Mouse (Mus musculus): ENCODE measurements around the gene Tnpo1.
"Not testable (repeated sequence)": the region's sequence is repeated elsewhere in the genome, so short reads cannot be mapped to it uniquely, and the experiment has no call there.

Gene Tnpo1

DNA sequence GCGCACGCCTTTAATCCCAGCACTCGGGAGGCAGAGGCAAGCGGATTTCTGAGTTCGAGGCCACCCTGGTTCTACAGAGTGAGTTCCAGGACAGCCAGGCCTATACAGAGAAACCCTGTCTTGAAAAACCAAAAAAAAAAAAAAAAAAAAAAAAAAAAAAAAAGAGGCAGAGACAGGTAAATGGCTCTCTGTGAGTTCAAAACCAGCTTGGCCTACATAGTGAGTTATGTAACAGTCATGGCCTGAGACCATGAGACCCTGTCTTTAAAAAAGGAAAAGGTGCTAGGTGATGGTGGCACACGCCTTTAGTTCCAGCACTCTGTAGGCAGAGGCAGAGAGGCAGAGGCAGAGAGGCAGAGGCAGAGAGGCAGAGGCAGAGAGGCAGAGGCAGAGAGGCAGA lies 97.2 kb downstream of the Tnpo1 start:
- in situ Hi-C loops (cut with MboI; ENCODE audit: low sequenced_read_pairs): not testable (repeated sequence)

DNA sequence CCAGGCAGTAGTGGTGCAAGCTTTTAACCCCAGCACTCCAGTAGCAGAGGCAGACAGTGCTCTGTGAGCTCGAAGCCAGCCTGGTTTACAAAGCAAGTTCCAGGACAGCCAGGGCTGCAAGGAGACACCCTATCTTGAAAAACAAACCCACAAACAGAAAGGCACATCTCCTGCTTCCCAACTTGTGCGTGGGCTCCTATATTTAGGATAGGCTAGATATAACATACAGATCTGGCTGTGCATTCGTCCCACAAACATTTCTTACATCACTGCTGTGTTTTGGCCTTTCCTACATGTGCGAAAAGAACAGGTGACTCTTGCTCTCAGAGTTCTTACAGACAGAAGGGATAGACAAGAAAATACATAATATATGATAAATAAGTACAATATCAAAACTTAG lies 100.6 kb downstream of the Tnpo1 start:
- in situ Hi-C loops (cut with MboI; ENCODE audit: low sequenced_read_pairs): no loop called here

- in situ Hi-C loops (cut with MboI; ENCODE audit: low sequenced_read_pairs): no loop called here
These were observed 107.1 kb downstream of the Tnpo1 start for GRCm38 (mm10) chr13:98819094-98819493.

DNA sequence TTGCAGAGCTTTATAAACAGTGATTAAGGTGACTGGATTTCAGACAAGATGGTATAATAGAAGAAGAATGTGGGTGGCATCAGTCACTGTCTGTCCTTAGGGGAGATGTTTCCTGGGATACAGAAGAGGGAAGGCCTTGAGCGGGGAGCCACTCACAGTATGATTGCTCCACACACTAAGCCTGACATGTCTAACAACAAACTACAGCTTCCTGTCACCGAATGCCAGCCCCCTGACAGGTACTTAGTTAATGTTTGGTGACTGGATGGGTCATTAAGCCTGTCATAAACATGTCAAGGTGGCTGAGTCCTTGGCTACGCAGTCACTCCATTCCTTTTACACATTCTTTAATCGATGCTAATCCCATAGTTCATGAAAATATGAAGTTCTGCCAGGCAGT lies 108.0 kb downstream of the Tnpo1 start:
- in situ Hi-C loops (cut with MboI; ENCODE audit: low sequenced_read_pairs): no loop called here

GRCm38 (mm10) chr13:98817766-98818165 lies 108.4 kb downstream of the Tnpo1 start:
- in situ Hi-C loops (cut with MboI; ENCODE audit: low sequenced_read_pairs): no loop called here

- in situ Hi-C loops (cut with MboI; ENCODE audit: low sequenced_read_pairs): not testable (repeated sequence)
These were observed 109.1 kb downstream of the Tnpo1 start for GRCm38 (mm10) chr13:98816981-98817660.

GRCm38 (mm10) chr13:98816571-98816970 lies 109.6 kb downstream of the Tnpo1 start:
- in situ Hi-C loops (cut with MboI; ENCODE audit: low sequenced_read_pairs): no loop called here

- in situ Hi-C loops (cut with MboI; ENCODE audit: low sequenced_read_pairs): no loop called here
These were observed 110.9 kb downstream of the Tnpo1 start, which contains the start of gene Fcho2 for GRCm38 (mm10) chr13:98815147-98815785. Gene Fcho2 (minus strand): TSS chr13:98815449.

DNA sequence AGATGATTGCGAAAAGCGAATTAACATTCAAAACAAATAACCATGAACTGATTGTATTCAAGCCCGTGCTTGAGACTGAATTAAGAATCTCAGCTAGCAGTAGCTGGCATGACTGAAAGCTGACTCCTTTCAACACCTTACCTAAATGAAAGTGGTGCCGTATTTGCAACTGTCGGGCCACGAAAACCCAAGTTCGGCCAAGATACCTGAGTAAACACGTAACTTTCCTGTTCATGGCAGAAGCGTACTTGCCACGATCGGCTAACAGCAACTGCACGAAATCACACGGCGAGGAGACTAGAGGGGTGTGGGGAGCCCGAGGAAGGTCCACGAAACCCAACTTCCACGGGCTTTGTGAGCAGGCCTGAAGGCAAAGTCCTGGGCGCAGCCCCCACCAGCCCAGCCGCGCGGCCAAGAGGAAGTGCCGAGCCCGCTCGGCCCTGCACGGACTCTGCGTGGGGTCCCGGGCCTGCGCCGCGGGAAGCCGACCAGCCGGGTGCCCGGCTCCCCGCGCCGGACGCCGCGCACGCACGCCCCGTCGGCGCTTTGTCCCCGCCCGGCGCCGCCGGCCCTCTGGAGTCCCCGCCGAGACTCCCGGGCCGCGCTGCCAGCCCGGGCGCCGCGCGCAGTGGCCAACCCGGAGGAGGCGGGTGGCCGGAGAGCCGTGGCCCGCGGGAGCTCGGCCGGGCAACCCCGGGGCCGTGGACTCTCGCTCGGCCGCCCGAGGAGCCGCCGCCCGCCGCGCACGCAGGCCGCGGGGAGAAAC lies 111.7 kb downstream of the Tnpo1 start:
- in situ Hi-C loops (cut with MboI; ENCODE audit: low sequenced_read_pairs): no loop called here

- in situ Hi-C loops (cut with MboI; ENCODE audit: low sequenced_read_pairs): no loop called here
These were observed 112.4 kb downstream of the Tnpo1 start for GRCm38 (mm10) chr13:98813596-98814274.

GRCm38 (mm10) chr13:98813167-98813566 lies 113.0 kb downstream of the Tnpo1 start:
- in situ Hi-C loops (cut with MboI; ENCODE audit: low sequenced_read_pairs): no loop called here

- in situ Hi-C loops (cut with MboI; ENCODE audit: low sequenced_read_pairs): no loop called here
These were observed 113.9 kb downstream of the Tnpo1 start for GRCm38 (mm10) chr13:98812285-98812684.

DNA sequence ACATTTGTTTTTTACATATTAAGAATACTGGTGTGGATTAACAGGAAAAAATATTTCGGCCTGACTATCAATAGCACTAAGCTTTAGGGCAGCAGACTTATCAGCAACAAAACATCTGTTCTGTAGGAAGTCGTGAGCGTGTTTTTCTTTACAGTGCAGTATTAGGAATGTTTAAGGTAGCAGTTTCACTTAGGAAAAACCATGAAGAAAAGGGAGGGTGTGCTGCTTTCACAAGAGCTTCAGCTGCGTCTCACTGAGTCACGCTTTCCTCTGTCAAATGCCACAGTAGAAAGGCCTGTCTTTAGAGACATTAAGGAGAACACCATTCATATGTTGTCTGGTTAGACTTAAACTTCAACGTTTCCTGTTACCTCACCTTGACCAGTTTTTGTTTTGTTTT lies 116.0 kb downstream of the Tnpo1 start:
- in situ Hi-C loops (cut with MboI; ENCODE audit: low sequenced_read_pairs): no loop called here

DNA sequence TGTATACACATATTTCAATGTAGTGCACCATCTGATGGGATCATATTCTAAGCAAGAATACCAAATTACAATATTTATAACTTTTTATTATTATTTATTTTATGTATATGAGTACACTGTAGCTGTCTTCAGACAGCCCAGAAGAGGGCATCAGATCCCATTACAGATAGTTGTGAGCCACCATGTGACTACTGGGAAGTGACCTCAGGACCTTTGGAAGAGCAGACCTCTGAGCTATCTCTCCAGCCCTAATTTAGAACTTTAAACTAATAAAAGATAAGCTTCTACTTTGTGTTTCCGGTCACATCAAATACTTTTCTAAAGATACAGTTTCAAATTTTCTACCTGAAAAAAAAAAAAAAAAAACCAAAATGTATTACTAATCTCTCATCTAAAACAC lies 117.1 kb downstream of the Tnpo1 start:
- in situ Hi-C loops (cut with MboI; ENCODE audit: low sequenced_read_pairs): no loop called here

DNA sequence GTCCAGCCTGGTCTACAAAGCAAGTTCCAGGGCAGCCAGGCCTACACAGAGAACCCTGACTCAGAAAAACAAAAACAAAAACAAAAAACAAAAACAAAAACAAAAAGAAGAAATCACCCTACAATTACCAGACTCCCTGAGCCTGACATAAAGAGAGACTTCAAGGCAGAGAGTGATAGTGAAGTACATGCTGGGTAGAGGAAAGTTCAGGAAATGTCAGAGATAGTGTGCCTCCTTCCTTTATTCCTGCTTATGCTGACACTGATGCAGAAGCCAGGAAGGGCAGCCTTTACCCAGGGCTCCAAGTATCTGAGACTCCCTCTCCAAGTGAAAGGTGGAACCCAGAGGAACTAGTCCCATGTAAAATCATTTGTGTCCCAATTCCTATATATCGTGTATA lies 121.7 kb downstream of the Tnpo1 start:
- in situ Hi-C loops (cut with MboI; ENCODE audit: low sequenced_read_pairs): no loop called here

DNA sequence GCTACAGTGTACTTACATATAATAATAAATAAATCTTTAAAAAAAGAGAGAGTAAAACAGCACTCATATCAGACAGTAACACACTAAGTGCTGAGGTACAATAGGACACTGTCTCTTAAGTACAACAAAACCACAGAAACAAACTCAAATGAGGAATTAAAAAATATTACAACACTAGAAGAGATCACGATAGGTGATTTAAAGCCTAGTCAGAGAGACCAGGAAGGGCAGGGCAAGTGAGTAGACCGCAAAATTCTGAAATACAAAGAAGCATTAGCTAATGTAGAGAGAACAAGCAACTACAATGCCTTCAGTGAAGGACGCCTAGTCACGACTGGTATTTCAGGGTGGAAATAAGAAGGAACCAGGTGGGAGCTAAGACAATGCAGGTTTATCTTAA lies 122.5 kb downstream of the Tnpo1 start:
- in situ Hi-C loops (cut with MboI; ENCODE audit: low sequenced_read_pairs): no loop called here

- in situ Hi-C loops (cut with MboI; ENCODE audit: low sequenced_read_pairs): no loop called here
These were observed 123.2 kb downstream of the Tnpo1 start for GRCm38 (mm10) chr13:98802957-98803356.

GRCm38 (mm10) chr13:98795511-98795910 lies 130.7 kb downstream of the Tnpo1 start:
- in situ Hi-C loops (cut with MboI; ENCODE audit: low sequenced_read_pairs): no loop called here

DNA sequence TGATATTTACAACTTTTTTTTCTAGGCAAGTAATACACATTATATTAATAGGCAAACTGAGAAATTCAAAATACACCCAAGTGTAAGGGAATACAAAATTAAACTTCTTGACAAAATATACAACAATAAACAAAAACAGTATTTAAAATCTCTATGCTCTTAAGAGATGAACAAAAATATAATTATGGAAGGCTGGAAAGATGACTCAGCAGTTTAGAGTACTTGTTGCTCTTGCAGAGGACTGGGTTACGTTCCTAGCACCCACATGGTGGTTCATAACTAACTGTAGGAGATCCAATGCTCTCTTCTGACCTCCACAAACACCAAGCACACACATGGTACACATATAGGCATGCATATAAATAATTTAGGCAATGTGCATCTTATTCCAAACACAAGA lies 133.3 kb downstream of the Tnpo1 start:
- in situ Hi-C loops (cut with MboI; ENCODE audit: low sequenced_read_pairs): no loop called here

- in situ Hi-C loops (cut with MboI; ENCODE audit: low sequenced_read_pairs): no loop called here
These were observed 134.5 kb downstream of the Tnpo1 start for GRCm38 (mm10) chr13:98791693-98792092.

All from CH12F3 (cell line).